Mouse (Mus musculus) hematopoietic multipotent progenitor cell, adult 10-12 weeks (in vitro differentiated cells): ENCODE results near the gene Gm21974. TPM values are rescaled to one million over a fixed set of nuclear protein-coding genes. Genes with fewer than 3 reads are reported as not detected.

Experiments used
- polyA plus RNA-seq: library from polyadenylated mRNA; stranded (reverse); fragments of >175 nt; gene quantifications from 2 replicates; pipeline ENCODE4 v1.2.3, GENCODE M21; 2012; ENCODE audit warnings: low replicate concordance

The Gm21974 gene
- not detected in 2 replicates for polyA plus RNA-seq

GRCm38 (mm10) chr7:127895442-127895841 is at the start of gene Gm21974, which contains the start of gene Vkorc1:
Gm21974 (minus strand) TSS chr7:127895454.
Vkorc1 (minus strand) TSS chr7:127895617.

GRCm38 (mm10) chr7:127929923-127930322 is 34.7 kb upstream of the Gm21974 start, which contains the start of gene Prss8:
Prss8 (minus strand) TSS chr7:127930104.

GRCm38 (mm10) chr7:127912190-127912871 is 17.1 kb upstream of the Gm21974 start, which contains the start of gene Kat8:
Kat8 (plus strand) TSS chr7:127912516.

GRCm38 (mm10) chr7:127903971-127904796 is 8.9 kb upstream of the Gm21974 start, which contains the start of gene Bckdk:
Bckdk (plus strand) TSS chr7:127904082.

DNA sequence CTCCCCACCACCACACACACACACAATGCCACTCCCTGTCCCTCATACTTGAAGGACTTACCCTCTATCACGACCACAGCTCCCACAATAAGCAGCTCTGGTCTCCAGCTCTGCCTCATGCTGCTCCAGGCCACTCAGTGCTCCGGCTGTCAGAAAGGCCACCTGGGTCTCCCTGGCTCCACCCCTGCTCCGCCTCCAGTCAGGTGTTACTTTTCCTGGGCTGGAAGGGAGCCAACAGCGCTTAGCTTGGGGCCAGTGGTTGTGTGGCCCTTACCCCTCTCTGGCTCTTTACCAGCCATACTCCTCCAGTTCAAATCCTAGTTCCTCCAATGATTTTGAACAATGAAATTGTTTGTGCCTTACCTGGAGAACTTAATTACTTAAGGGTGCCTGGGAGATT is 4.5 kb downstream of the Gm21974 start, which contains the start of gene Prss53:
TSS of gene Prss53 (minus strand) at position 173 of the 400 bp plus-strand sequence.

GRCm38 (mm10) chr7:127876467-127877348 is 18.5 kb downstream of the Gm21974 start, which contains the start of gene Zfp668:
Zfp668 (minus strand) TSS chr7:127876828.

GRCm38 (mm10) chr7:127876041-127876466 is 19.2 kb downstream of the Gm21974 start, which contains the start of gene Zfp646:
Zfp646 (plus strand) TSS chr7:127876221.

Other genes starting within 250 kb of the Gm21974 start
- gene Bcl7c, start 186.5 kb downstream of the Gm21974 start, polyA plus RNA-seq: 238 and 564 TPM in 2 replicates
- 0.25 TPM in 1 of 2 replicates, not detected in the other for gene Ctf1, start 182.7 kb downstream of the Gm21974 start, polyA plus RNA-seq
- gene Ctf2, start 163.3 kb downstream of the Gm21974 start, polyA plus RNA-seq: not detected in 2 replicates
- gene Fbxl19, start 150.9 kb downstream of the Gm21974 start, polyA plus RNA-seq: 26.7 and 56.3 TPM in 2 replicates
- gene Orai3, start 125.6 kb downstream of the Gm21974 start, polyA plus RNA-seq: 46.3 and 124 TPM in 2 replicates
- gene Setd1a, start 118.8 kb downstream of the Gm21974 start, polyA plus RNA-seq: 61.8 and 82.0 TPM in 2 replicates
- gene Gm49388, start 109.8 kb downstream of the Gm21974 start, polyA plus RNA-seq: 7.0 TPM in 1 of 2 replicates, not detected in the other
- 0.94 and 7.6 TPM in 2 replicates for gene Hsd3b7, start 94.8 kb downstream of the Gm21974 start, polyA plus RNA-seq
- 86.0 and 101 TPM in 2 replicates for gene Stx4a, start 71.2 kb downstream of the Gm21974 start, polyA plus RNA-seq
- 0.03 and 0.11 TPM in 2 replicates for gene Stx1b, start 70.9 kb downstream of the Gm21974 start, polyA plus RNA-seq
- gene Zfp646, start 19.2 kb downstream of the Gm21974 start, polyA plus RNA-seq: 33.7 and 53.9 TPM in 2 replicates
- 25.3 and 26.3 TPM in 2 replicates for gene Zfp668, start 18.6 kb downstream of the Gm21974 start, polyA plus RNA-seq
- 0.82 and 1.2 TPM in 2 replicates for gene Prss53, start 4.5 kb downstream of the Gm21974 start, polyA plus RNA-seq
- gene Vkorc1, start 163 bp upstream of the Gm21974 start, polyA plus RNA-seq: 7.0 and 14.6 TPM in 2 replicates
- 76.6 and 120 TPM in 2 replicates for gene Bckdk, start 8.6 kb upstream of the Gm21974 start, polyA plus RNA-seq
- gene Kat8, start 17.1 kb upstream of the Gm21974 start, polyA plus RNA-seq: 5.5 and 8.5 TPM in 2 replicates
- gene Prss8, start 34.6 kb upstream of the Gm21974 start, polyA plus RNA-seq: 0.07 and 0.15 TPM in 2 replicates
- gene Prss36, start 51.3 kb upstream of the Gm21974 start, polyA plus RNA-seq: 3.6 and 6.7 TPM in 2 replicates
- 277 and 346 TPM in 2 replicates for gene Fus, start 72.0 kb upstream of the Gm21974 start, polyA plus RNA-seq
- 8.6 and 9.0 TPM in 2 replicates for gene Pycard, start 98.4 kb upstream of the Gm21974 start, polyA plus RNA-seq
- 0.35 and 1.2 TPM in 2 replicates for gene Trim72, start 108.5 kb upstream of the Gm21974 start, polyA plus RNA-seq
- gene Itgam, start 167.2 kb upstream of the Gm21974 start, polyA plus RNA-seq: 16.1 and 24.0 TPM in 2 replicates
- 0.16 and 1.5 TPM in 2 replicates for gene Gm49368, start 167.2 kb upstream of the Gm21974 start, polyA plus RNA-seq
- gene Itgax, start 234.1 kb upstream of the Gm21974 start, polyA plus RNA-seq: 17.8 and 30.0 TPM in 2 replicates